8 mouse cellular contexts compared by ENCODE assay signal in genomic region chr6:53286389-53287037, GRCm38 (mm10). TPM values are rescaled to one million over a fixed set of nuclear protein-coding genes. Genes with fewer than 3 reads are reported as not detected.
DNase-seq lines count a peak whose midpoint lies in the region; ATAC-seq and TF ChIP-seq lines count a peak whose summit lies in the region.

No protein-coding gene starts in this region.

- H3K27ac ChIP-seq in embryonic fibroblast, embryonic 13.5 days (ENCODE audit: insufficient read depth, low read length) = no peak overlapping the region
- peak overlapping the region; percentile 89 for H3K27ac ChIP-seq in heart, postnatal 0 days (ENCODE audit: low read depth)
- H3K27ac ChIP-seq in midbrain, embryonic 11.5 days (ENCODE audit: low read depth, low read length) = no peak overlapping the region

- DNase-seq in urinary bladder, adult 18-20 months (ENCODE audit: low spot score in 2 of 2) = peak; percentile 11 to 19
- no peak for DNase-seq in urinary bladder, adult 2 months (ENCODE audit: low spot score)
- peak; percentile 54 for DNase-seq in heart, postnatal 0 days (ENCODE audit: low spot score)
- peak; percentile 16 to 46 for DNase-seq in kidney, postnatal 36 days
- peak; percentile 93 for DNase-seq in midbrain, embryonic 11.5 days (ENCODE audit: low spot score, missing footprints)
- DNase-seq in right cerebral cortex, postnatal 25 days = no peak
- DNase-seq in spleen, adult 12 weeks (ENCODE audit: low spot score) = no peak

- H3K36me3 ChIP-seq in heart, postnatal 0 days (replicated peaks; ENCODE audit: control insufficient read depth, insufficient read depth, low read length) = no peaks in the 10 kb centered on the region
- no peaks in the 10 kb centered on the region for H3K36me3 ChIP-seq in midbrain, embryonic 11.5 days (ENCODE audit: control insufficient read depth, insufficient read depth, low read length)

- H3K4me2 ChIP-seq in heart, postnatal 0 days (ENCODE audit: low read depth, low read length) = peak overlapping the region; percentile 97
- peak overlapping the region; percentile 71 for H3K4me2 ChIP-seq in midbrain, embryonic 11.5 days

- WGBS in heart, postnatal 0 days = 3% methylated on average over 20 of the region's 20 CpGs
- 2% methylated on average over 20 of the region's 20 CpGs for WGBS in midbrain, embryonic 11.5 days

- no peak for TF ChIP-seq CTCF in embryonic fibroblast, embryonic 13.5 days (IDR thresholded peaks at IDR 0.05; ENCODE audit: borderline replicate concordance, insufficient read depth, low read length)
- TF ChIP-seq CTCF in heart, postnatal 0 days (IDR thresholded peaks at IDR 0.05; ENCODE audit: low read depth) = no peak

- H3K9me3 ChIP-seq in heart, postnatal 0 days (replicated peaks; ENCODE audit: control insufficient read depth, low read length) = no peaks in the 10 kb centered on the region
- no peaks in the 10 kb centered on the region for H3K9me3 ChIP-seq in midbrain, embryonic 11.5 days (ENCODE audit: control insufficient read depth, low read length)

- TF ChIP-seq EP300 in heart, postnatal 0 days (IDR thresholded peaks at IDR 0.05; ENCODE audit: low read depth) = no peak

- H3K4me1 ChIP-seq in embryonic fibroblast, embryonic 13.5 days (ENCODE audit: control insufficient read depth, insufficient read depth, low read length) = peaks cover 4% of the 10 kb centered on the region
- peaks cover 12% of the 10 kb centered on the region for H3K4me1 ChIP-seq in heart, postnatal 0 days (ENCODE audit: control insufficient read depth, insufficient read depth)
- peaks cover 13% of the 10 kb centered on the region for H3K4me1 ChIP-seq in midbrain, embryonic 11.5 days (ENCODE audit: control insufficient read depth, insufficient read depth, low read length)

- H3K4me3 ChIP-seq in embryonic fibroblast, embryonic 13.5 days (ENCODE audit: insufficient read depth, low read length) = peak overlapping the region; percentile 34
- peak overlapping the region; percentile 95 for H3K4me3 ChIP-seq in heart, postnatal 0 days (ENCODE audit: low read depth, low read length)
- peak overlapping the region; percentile 37 for H3K4me3 ChIP-seq in midbrain, embryonic 11.5 days (ENCODE audit: low read depth, low read length)

- peak; percentile 40 for ATAC-seq in heart, postnatal 0 days (ENCODE audit: insufficient read depth, low read depth)
- ATAC-seq in midbrain, embryonic 11.5 days (ENCODE audit: low FRiP score) = peak; percentile 57

- peak overlapping the region; percentile 58 for H3K9ac ChIP-seq in heart, postnatal 0 days (replicated peaks; ENCODE audit: low read depth, low read length)
- H3K9ac ChIP-seq in midbrain, embryonic 11.5 days (ENCODE audit: low read length) = peak overlapping the region; percentile 42; the same call in 1 of the 2 replicates

- no peaks in the 10 kb centered on the region; the same call in 1 of the 2 replicates for H3K27me3 ChIP-seq in heart, postnatal 0 days (ENCODE audit: control insufficient read depth, insufficient read depth, low read length)
- H3K27me3 ChIP-seq in midbrain, embryonic 11.5 days (ENCODE audit: control insufficient read depth, insufficient read depth, low read length) = peaks cover 60% of the 10 kb centered on the region

- TF ChIP-seq POLR2A in embryonic fibroblast, embryonic 13.5 days (IDR thresholded peaks at IDR 0.05; ENCODE audit: low read depth, low read length) = no peak

RNA-seq across cellular contexts. Expression of gene Creb5, which starts 0.6 kb away (rescaled TPM):
- 1.9 and 2.6 TPM in 2 replicates for polyA plus RNA-seq in urinary bladder, adult 2 months (2012; rRNA removed)
- polyA plus RNA-seq in embryonic fibroblast, embryonic 13.5 days (2011; ENCODE audit: insufficient read length, low read depth, missing spikeins) = 4.5 and 7.4 TPM in 2 replicates
- 17.8 and 31.8 TPM in 2 replicates for total RNA-seq in heart, postnatal 0 days (2014; rRNA removed; ENCODE audit: low replicate concordance)
- 11.6 and 13.5 TPM in 2 replicates for polyA plus RNA-seq in heart, postnatal 0 days (2015; fragmentation: Nextera tagmentation; extraction: Ambion mirVana)
- 3.8 and 4.1 TPM in 2 replicates for polyA plus RNA-seq in midbrain, embryonic 11.5 days (2014; fragmentation: Nextera tagmentation; extraction: Ambion mirVana)

Comparison
In these comparisons a context has a peak if more than half of its experiments do, and no peak if none do; other contexts are left out.
1. DNase-seq: peak in urinary bladder, adult 18-20 months (2 of 2), heart, postnatal 0 days (single experiment), kidney, postnatal 36 days (2 of 2) and midbrain, embryonic 11.5 days (single experiment); none in urinary bladder, adult 2 months (single experiment), right cerebral cortex, postnatal 25 days (single experiment) and spleen, adult 12 weeks (single experiment).
2. H3K4me3 ChIP-seq: peak in every context shown above with its lines; median percentile 95 in heart, postnatal 0 days; 37 in midbrain, embryonic 11.5 days; 34 in embryonic fibroblast, embryonic 13.5 days.